Mouse (Mus musculus) hematopoietic stem cell, adult 5-6 weeks (primary cell): ENCODE measurements at regions not wholly inside any gene's neighbourhood (a gene's known extent, or its start where the extent isn't known, plus 50 kb on each side); places are given as distances from the start of the nearest gene placed in this dataset.

Experiments used
- ATAC-seq, 2 experiments: fragments of 125-278 bp in 1 of 2; replicated peaks in 1 of 2; 2 replicates each; pipeline ENCODE4 v1.8.0; 2016 to 2017; ENCODE audit warnings: inconsistent platforms in 2 of 2, mild to moderate bottlenecking in 2 of 2, moderate number of reproducible peaks in 2 of 2, low read depth in 1 of 2, moderate TSS enrichment in 1 of 2; ENCODE audit not compliant: low FRiP score in 2 of 2, poor library complexity in 2 of 2, severe bottlenecking in 2 of 2, insufficient read depth in 1 of 2, low TSS enrichment in 1 of 2

- no peak for ATAC-seq
These were observed 124.7 kb downstream of the Sall1 start for GRCm38 (mm10) chr8:88919282-88919681.

- ATAC-seq = no peak
These were observed 127.9 kb downstream of the Sall1 start for GRCm38 (mm10) chr8:88916064-88916463.

- ATAC-seq = 0 out of 4 replicates have a peak, but pooled peaks have one; percentile 20
These were observed 129.3 kb downstream of the Sall1 start for GRCm38 (mm10) chr8:88914657-88915056.

GRCm38 (mm10) chr8:88914190-88914589 lies 129.8 kb downstream of the Sall1 start:
- ATAC-seq = peak; percentile 70 to 71

GRCm38 (mm10) chr8:88906244-88906643 lies 137.7 kb downstream of the Sall1 start:
- ATAC-seq = no peak

- ATAC-seq = peak in 1 of 2 experiments; percentile 27; a peak in 1 of 4 replicates
These were observed 140.9 kb downstream of the Sall1 start for GRCm38 (mm10) chr8:88903094-88903493.

GRCm38 (mm10) chr8:88883751-88884390 lies 160.1 kb downstream of the Sall1 start:
- ATAC-seq = no peak

- ATAC-seq = no peak
These were observed 164.1 kb downstream of the Sall1 start for GRCm38 (mm10) chr8:88879857-88880256.

- no peak for ATAC-seq
These were observed 166.0 kb downstream of the Sall1 start for GRCm38 (mm10) chr8:88877921-88878320.

- ATAC-seq = no peak
These were observed 166.1 kb downstream of the Cyld start for GRCm38 (mm10) chr8:88862846-88863455.

- ATAC-seq = no peak
These were observed 160.4 kb downstream of the Cyld start for GRCm38 (mm10) chr8:88857216-88857615.

GRCm38 (mm10) chr8:88853200-88853599 lies 156.4 kb downstream of the Cyld start:
- ATAC-seq = no peak

- ATAC-seq = no peak
These were observed 149.1 kb downstream of the Cyld start for GRCm38 (mm10) chr8:88845916-88846315.

GRCm38 (mm10) chr8:88844370-88844769 lies 147.5 kb downstream of the Cyld start:
- ATAC-seq = no peak

GRCm38 (mm10) chr8:88842451-88842850 lies 145.6 kb downstream of the Cyld start:
- ATAC-seq = no peak

- no peak for ATAC-seq
These were observed 143.3 kb downstream of the Cyld start for GRCm38 (mm10) chr8:88840096-88840495.

GRCm38 (mm10) chr8:88835756-88836291 lies 139.0 kb downstream of the Cyld start:
- no peak for ATAC-seq

- ATAC-seq = no peak
These were observed 129.0 kb downstream of the Cyld start for GRCm38 (mm10) chr8:88825816-88826215.

GRCm38 (mm10) chr8:88823931-88824330 lies 127.1 kb downstream of the Cyld start:
- no peak for ATAC-seq
